ENCODE assay signal across 8 mouse cellular contexts in the genomic region with DNA sequence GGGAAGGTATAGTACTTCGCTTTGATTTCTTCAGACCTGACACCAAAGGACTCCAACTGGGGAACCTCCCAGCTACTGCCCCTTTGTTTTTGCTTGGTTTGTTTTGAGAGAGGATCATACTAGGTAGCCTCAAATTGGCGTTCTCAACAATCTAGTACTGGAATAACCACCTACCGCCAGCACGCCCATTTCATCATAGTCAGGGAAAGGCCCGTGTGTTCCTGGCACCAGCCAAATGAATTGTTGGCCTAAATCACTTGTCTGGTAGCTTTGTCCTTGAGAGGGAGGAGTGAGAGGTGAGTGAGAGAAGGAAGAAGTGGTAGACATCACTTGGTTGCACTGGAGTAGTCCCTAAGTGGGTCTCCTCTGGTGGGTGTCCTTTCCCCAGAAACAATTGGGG. TPM values are rescaled to one million over a fixed set of nuclear protein-coding genes. Genes with fewer than 3 reads are reported as not detected.
DNase-seq lines count a peak whose midpoint lies in the region; ATAC-seq and TF ChIP-seq lines count a peak whose summit lies in the region.

No protein-coding gene starts in this region.

- no peak overlapping the region for H3K27ac ChIP-seq in heart, embryonic 14.5 days (replicated peaks in 1 of 2; ENCODE audit: control insufficient read depth in 1 of 2, insufficient read depth in 1 of 2, low read depth in 2 of 2, low read length in 2 of 2)
- no peak overlapping the region for H3K27ac ChIP-seq in liver, postnatal 0 days (ENCODE audit: low read depth)

- H3K4me2 ChIP-seq in heart, embryonic 14.5 days (ENCODE audit: low read length) = peak overlapping the region; percentile 61
- peak overlapping the region; percentile 67 for H3K4me2 ChIP-seq in liver, postnatal 0 days (ENCODE audit: low read depth, low read length)

- TF ChIP-seq EP300 in liver, postnatal 0 days (IDR thresholded peaks at IDR 0.05; ENCODE audit: low read depth) = no peak

- peak overlapping the region; percentile 52 to 82 for H3K4me3 ChIP-seq in heart, embryonic 14.5 days (ENCODE audit: control insufficient read depth in 1 of 2, insufficient read depth in 1 of 2, low read depth in 1 of 2, low read length in 2 of 2)
- H3K4me3 ChIP-seq in liver, postnatal 0 days (ENCODE audit: low read depth, low read length) = peak overlapping the region; percentile 45; the same call in 1 of the 2 replicates

- H3K4me1 ChIP-seq in heart, embryonic 14.5 days (ENCODE audit: control insufficient read depth in 2 of 2, insufficient read depth in 2 of 2, low read length in 2 of 2) = no peaks in the 10 kb centered on the region
- no peaks in the 10 kb centered on the region for H3K4me1 ChIP-seq in liver, postnatal 0 days (ENCODE audit: insufficient read depth)

- H3K9ac ChIP-seq in heart, embryonic 14.5 days (ENCODE audit: low read length) = 0 out of 2 replicates have a peak overlapping the region, but pooled peaks have one; percentile 12
- H3K9ac ChIP-seq in liver, postnatal 0 days (replicated peaks) = no peak overlapping the region

- 24% methylated on average over 5 of the region's 5 CpGs for WGBS in heart, embryonic 14.5 days
- 29% methylated on average over 5 of the region's 5 CpGs for WGBS in liver, postnatal 0 days (ENCODE audit: insufficient replicate concordance)

- no peak for ATAC-seq in heart, embryonic 14.5 days (ENCODE audit: insufficient number of reproducible peaks, insufficient read depth, low FRiP score, low read depth)
- no peak for ATAC-seq in liver, postnatal 0 days
- ATAC-seq in erythroblast, adult 5-6 weeks (replicated peaks; ENCODE audit: low FRiP score, poor library complexity, severe bottlenecking) = no peak

- no peaks in the 10 kb centered on the region for H3K9me3 ChIP-seq in heart, embryonic 14.5 days (ENCODE audit: control insufficient read depth, low read length)
- H3K9me3 ChIP-seq in liver, postnatal 0 days (ENCODE audit: low read length) = no peaks in the 10 kb centered on the region

- TF ChIP-seq CTCF in liver, postnatal 0 days (IDR thresholded peaks at IDR 0.05; ENCODE audit: low read depth) = no peak

- no peaks in the 10 kb centered on the region for H3K36me3 ChIP-seq in heart, embryonic 14.5 days (ENCODE audit: control insufficient read depth, insufficient read depth, low read length)
- H3K36me3 ChIP-seq in liver, postnatal 0 days (replicated peaks; ENCODE audit: insufficient read depth, low read length) = no peaks in the 10 kb centered on the region

- no peaks in the 10 kb centered on the region for H3K27me3 ChIP-seq in heart, embryonic 14.5 days (ENCODE audit: control insufficient read depth, insufficient read depth, low read length)
- H3K27me3 ChIP-seq in liver, postnatal 0 days (ENCODE audit: insufficient read depth, low read length) = no peaks in the 10 kb centered on the region

- DNase-seq in embryo, embryonic 9.5 days (ENCODE audit: extremely low spot score) = peak; percentile 1
- DNase-seq in embryo, embryonic 10.5 days (ENCODE audit: low spot score) = no peak
- peak; percentile 3 for DNase-seq in Muller cell, postnatal 12 days (ENCODE audit: inconsistent ontology term)
- no peak for DNase-seq in liver, postnatal 0 days
- no peak for DNase-seq in c-Kit-positive CD71-positive TER-119-positive erythroid progenitor cells, embryonic 14.5 days (ENCODE audit: low spot score)
- no peak for DNase-seq in spleen, postnatal 10 days (ENCODE audit: low spot score in 2 of 2)

RNA-seq across cellular contexts. Expression of a gene that starts 0.6 kb away (rescaled TPM):
- 61.0 and 61.9 TPM in 2 replicates for polyA plus RNA-seq in heart, embryonic 14.5 days (2014; fragmentation: Nextera tagmentation; extraction: Ambion mirVana)
- 4.1 and 4.4 TPM in 2 replicates for polyA plus RNA-seq in liver, postnatal 0 days (2015; fragmentation: Nextera tagmentation; extraction: Ambion mirVana)
- 0.19 TPM in 1 of 2 replicates, not detected in the other for total RNA-seq in erythroblast, adult 5-6 weeks (2015; ENCODE audit: low replicate concordance)
- 0.34 and 0.98 TPM in 2 replicates for total RNA-seq in erythroblast, adult 5-6 weeks (2017; ENCODE audit: low replicate concordance)

Comparison
In these comparisons a context has a peak if more than half of its experiments do, and no peak if none do; other contexts are left out.
1. DNase-seq: peak in embryo, embryonic 9.5 days (single experiment) and Muller cell, postnatal 12 days (single experiment); none in embryo, embryonic 10.5 days (single experiment), liver, postnatal 0 days (single experiment), c-Kit-positive CD71-positive TER-119-positive erythroid progenitor cells, embryonic 14.5 days (single experiment) and spleen, postnatal 10 days (0 of 2).
2. RNA of a gene that starts 0.6 kb away (polyA plus RNA-seq): 61.0 to 61.9 TPM in heart, embryonic 14.5 days; 4.1 to 4.4 TPM in liver, postnatal 0 days; every median in the first group is over 10 times any median in the second.